Mouse (Mus musculus) hindbrain, postnatal 0 days (tissue): Measurements from ENCODE around the gene Pkp4. TPM values are rescaled to one million over a fixed set of nuclear protein-coding genes. Genes with fewer than 3 reads are reported as not detected.

Experiments used
- ATAC-seq: fragments of 200-750 bp; cut with Nextera tagmentation; 2 replicates; pipeline ENCODE4 v1.8.0; 2017; ENCODE audit warnings: mild to moderate bottlenecking, moderate TSS enrichment, moderate library complexity
- DNase-seq: peaks from one replicate; pipeline ENCODE4 v3.0.0-alpha.2; 2015; ENCODE audit warnings: low spot score
- H3K27ac ChIP-seq: fragments of 300-500 bp; sonication (generic); 2 replicates; pipeline ENCODE4 v1.5.1; 2014; ENCODE audit warnings: mild to moderate bottlenecking
- H3K27me3 ChIP-seq: fragments of 300-500 bp; sonication (generic); 2 replicates; pipeline ENCODE4 v1.6.1; 2014; ENCODE audit warnings: low read length, mixed read lengths; ENCODE audit not compliant: insufficient read depth
- H3K36me3 ChIP-seq: fragments of 300-500 bp; sonication (generic); 2 replicates; pipeline ENCODE4 v1.6.1; 2014; ENCODE audit warnings: low read length, mixed read lengths; ENCODE audit not compliant: insufficient read depth
- H3K4me1 ChIP-seq: fragments of 300-500 bp; sonication (generic); 2 replicates; pipeline ENCODE4 v1.6.1; 2014; ENCODE audit warnings: antibody characterized with exemption, low read length, mixed read lengths; ENCODE audit not compliant: insufficient read depth
- H3K4me2 ChIP-seq: fragments of 300-500 bp; sonication (generic); 2 replicates; pipeline ENCODE4 v1.6.1; 2014; ENCODE audit warnings: low read depth, mild to moderate bottlenecking, low read length, moderate library complexity, mixed read lengths
- H3K4me3 ChIP-seq: fragments of 300-500 bp; sonication (generic); 2 replicates; pipeline ENCODE4 v1.5.1; 2014; ENCODE audit warnings: low read length
- H3K9ac ChIP-seq: fragments of 300-500 bp; sonication (generic); replicated peaks from 2 replicates; pipeline ENCODE4 v1.6.1; 2014; ENCODE audit warnings: mild to moderate bottlenecking, low read length, moderate library complexity, mixed read lengths
- H3K9me3 ChIP-seq: fragments of 300-500 bp; sonication (generic); 2 replicates; pipeline ENCODE4 v1.6.1; 2016; ENCODE audit warnings: low read length, mixed read lengths
- CTCF ChIP-seq: IDR thresholded peaks from 2 replicates; pipeline ENCODE4 v1.5.1; 2016; ENCODE audit warnings: antibody characterized with exemption, control low read depth, low read depth
- WGBS: fragments of 180-500 bp; shearing (Covaris S2); extraction: QIAGEN DNeasy Blood & Tissue Kit; methylation state at CpG from one replicate; pipeline ENCODE4 v1.1.7; 2014; 5-methylcytosine and 5-hydroxymethylcytosine counted together
- polyA plus RNA-seq: library from polyadenylated mRNA; unstranded; fragments of >200 nt; fragmentation: Nextera tagmentation; extraction: Ambion mirVana; gene quantifications from 2 replicates; pipeline ENCODE4 v1.2.1, GENCODE M21; 2015
- total RNA-seq: library from RNA; depleted of rRNA; stranded (reverse); fragments of >200 nt; gene quantifications from 2 replicates; pipeline ENCODE4 v1.2.3, GENCODE M21; 2014

Pkp4 gene
- total and polyA plus RNA-seq, 2 experiments from 2014 or later = 22.9 to 100 TPM

DNA sequence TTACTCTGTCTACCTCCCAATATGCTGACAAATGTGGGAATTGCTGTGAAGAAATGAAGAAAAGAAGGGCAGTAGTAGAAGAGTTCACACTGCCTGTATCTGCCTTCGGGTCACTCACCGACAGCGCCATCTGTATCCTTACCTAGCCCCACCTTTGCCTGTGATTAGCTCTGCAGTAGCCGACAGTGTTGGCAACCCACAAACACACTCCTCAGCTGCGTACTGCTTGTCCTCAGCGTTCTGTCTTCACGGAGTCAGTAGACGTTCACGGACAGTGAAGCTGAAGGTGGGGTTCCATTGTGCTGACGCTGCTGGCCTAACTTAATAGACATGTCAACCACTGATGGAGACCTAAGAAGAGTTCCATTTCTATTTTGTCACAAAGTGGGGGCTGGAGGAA, 81.5 kb downstream of the Pkp4 start:
- Histone ChIP-seq H3K4me1 (no peaks in the 10 kb centered on the region), H3K9ac (no peak overlapping the region), H3K27me3 (no peaks in the 10 kb centered on the region), H3K4me2 (no peak overlapping the region), H3K27ac (no peak overlapping the region), H3K36me3 (no peaks in the 10 kb centered on the region; the same call in 1 of the 2 replicates), H3K9me3 (no peaks in the 10 kb centered on the region), H3K4me3 (no peak overlapping the region)
- DNase-seq (peak; percentile 10), ATAC-seq (peak; percentile 31; the same call in 1 of the 2 replicates)
- 76% methylated on average over 10 of the region's 10 CpGs for WGBS
- TF ChIP-seq CTCF = no peak

DNA sequence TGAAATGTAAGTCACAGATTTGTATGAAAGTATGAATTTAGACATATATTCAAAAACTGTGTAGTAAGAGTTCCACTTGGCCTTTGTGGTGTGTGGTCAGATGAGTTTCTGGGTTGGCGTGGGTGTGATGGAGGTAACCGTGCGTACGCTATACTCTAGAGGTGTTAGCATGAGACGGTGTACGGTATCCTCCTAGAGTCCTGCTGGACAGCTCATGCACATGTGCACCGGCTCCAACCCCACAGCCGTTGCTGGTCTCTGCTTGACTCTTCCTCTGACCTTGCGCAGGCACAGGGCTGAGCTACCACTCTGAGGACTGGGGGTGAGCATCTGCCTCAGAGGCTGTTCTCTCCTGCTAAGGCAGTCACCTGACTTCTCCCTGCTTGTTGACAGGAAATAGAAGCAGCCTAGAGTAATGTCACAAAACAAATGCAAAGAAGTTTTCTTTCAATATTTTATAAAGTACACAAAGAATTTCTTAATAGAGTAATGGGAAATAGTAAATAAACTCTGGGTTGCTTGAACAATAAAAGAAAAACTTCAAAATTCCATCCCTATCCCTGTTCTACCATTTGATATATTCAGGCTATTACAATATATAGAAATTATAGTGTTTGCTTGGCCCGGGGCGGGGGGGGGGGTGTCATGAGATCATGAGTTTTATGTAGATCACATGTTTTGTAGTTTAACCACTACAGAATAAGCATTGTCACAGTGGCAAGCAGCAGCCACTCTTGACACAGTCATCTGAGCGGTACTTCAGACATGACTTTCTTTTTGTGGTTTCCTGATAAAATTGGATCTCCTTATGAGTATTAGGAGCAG, 83.8 kb downstream of the Pkp4 start:
- Histone ChIP-seq H3K27ac (no peak overlapping the region), H3K27me3 (no peaks in the 10 kb centered on the region), H3K9ac (no peak overlapping the region), H3K4me2 (no peak overlapping the region), H3K4me3 (no peak overlapping the region), H3K9me3 (no peaks in the 10 kb centered on the region), H3K36me3 (no peaks in the 10 kb centered on the region; the same call in 1 of the 2 replicates), H3K4me1 (no peaks in the 10 kb centered on the region)
- 92% methylated on average over 12 of the region's 12 CpGs for WGBS
- no peak for TF ChIP-seq CTCF
- no peak for ATAC-seq
- no peak for DNase-seq

DNA sequence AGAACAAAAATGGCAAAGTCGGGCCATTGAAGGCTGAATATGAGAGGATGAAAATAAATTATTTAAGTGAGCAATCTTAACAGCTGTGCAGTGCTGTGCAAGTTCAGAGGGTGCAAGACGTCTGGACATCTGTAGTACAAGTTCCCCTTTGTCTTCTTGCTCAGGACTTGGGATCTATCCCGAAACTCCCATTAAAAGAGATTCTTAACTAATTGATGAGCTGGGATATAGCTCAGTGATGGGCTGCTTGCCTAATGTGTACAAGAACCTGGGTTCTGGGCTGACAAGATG, 84.4 kb downstream of the Pkp4 start:
- TF ChIP-seq CTCF = no peak
- no peak overlapping the region for H3K27ac ChIP-seq
- WGBS = 89% methylated on average over 3 of the region's 3 CpGs
- no peaks in the 10 kb centered on the region; the same call in 1 of the 2 replicates for H3K36me3 ChIP-seq
- DNase-seq (no peak), ATAC-seq (no peak)
- H3K9ac ChIP-seq = no peak overlapping the region
- H3K4me3 ChIP-seq = no peak overlapping the region
- H3K9me3 ChIP-seq = no peaks in the 10 kb centered on the region
- H3K27me3 ChIP-seq = no peaks in the 10 kb centered on the region
- no peak overlapping the region for H3K4me2 ChIP-seq
- no peaks in the 10 kb centered on the region for H3K4me1 ChIP-seq

DNA sequence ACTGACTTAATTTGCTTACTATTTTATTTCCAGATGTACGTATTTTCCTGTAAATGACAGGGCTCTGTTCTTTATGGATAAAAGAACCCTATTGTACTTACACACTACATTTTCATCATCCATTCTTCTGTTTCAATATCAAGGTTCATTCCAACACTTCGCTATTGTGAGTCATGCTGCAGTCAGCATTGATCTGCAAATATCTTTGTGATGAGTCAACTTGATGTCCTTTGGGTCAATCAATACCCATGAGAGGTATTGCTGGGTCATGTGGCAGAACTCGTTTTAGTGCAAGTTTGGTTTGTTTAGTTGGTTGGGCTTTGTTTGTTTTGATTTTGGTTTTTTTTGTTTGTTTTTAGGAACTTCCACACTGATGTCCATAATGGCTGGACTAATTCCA, 88.2 kb downstream of the Pkp4 start:
- H3K27me3 ChIP-seq = no peaks in the 10 kb centered on the region
- H3K4me3 ChIP-seq = no peak overlapping the region
- no peaks in the 10 kb centered on the region for H3K9me3 ChIP-seq
- no peaks in the 10 kb centered on the region; the same call in 1 of the 2 replicates for H3K36me3 ChIP-seq
- WGBS = 85% methylated on average over 3 of the region's 3 CpGs
- H3K4me2 ChIP-seq = no peak overlapping the region
- no peak overlapping the region for H3K9ac ChIP-seq
- H3K4me1 ChIP-seq = no peaks in the 10 kb centered on the region
- no peak overlapping the region for H3K27ac ChIP-seq
- ATAC-seq (no peak), DNase-seq (no peak)
- TF ChIP-seq CTCF = no peak

DNA sequence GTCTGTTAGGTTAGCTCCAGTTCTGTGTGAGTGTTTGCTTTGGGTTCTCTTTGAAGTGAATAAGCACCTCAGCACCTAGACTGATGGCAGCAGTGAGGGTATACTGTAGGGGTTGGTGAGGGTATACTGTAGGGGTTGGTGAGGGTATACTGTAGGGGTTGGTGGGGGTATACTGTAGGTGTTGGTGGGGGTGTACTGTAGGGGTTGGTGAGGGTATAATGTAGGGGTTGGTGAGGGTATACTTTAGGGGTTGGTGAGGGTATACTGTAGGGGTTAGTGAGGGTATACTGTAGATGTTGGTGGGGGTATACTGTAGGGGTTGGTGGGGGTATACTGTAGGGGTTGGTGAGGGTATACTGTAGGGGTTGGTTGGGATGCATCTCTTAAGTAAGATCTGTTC, 92.2 kb downstream of the Pkp4 start:
- ATAC-seq = no peak

DNA sequence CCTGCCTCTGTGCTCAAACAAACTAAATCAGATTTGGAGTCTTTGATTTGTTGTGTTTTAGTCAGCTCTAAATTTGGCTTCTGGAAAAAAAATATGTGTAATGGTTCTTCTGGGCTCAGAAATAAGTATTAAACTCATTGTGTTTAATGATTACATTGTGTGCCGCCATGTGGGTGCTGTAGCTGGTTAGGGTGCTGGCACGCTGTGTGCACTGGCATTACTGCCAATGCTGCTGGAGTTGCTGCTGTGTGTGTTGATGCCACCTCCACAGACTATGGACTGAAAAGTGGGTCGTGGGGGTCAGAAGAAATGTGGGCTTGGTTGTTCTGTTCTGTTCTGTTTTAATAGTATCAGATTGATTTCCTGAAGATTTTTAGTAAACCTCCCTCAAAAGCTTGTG, 92.8 kb downstream of the Pkp4 start:
- ATAC-seq = no peak
- no peak overlapping the region for H3K27ac ChIP-seq
- no peak for TF ChIP-seq CTCF
- no peaks in the 10 kb centered on the region for H3K4me1 ChIP-seq
- no peaks in the 10 kb centered on the region for H3K27me3 ChIP-seq
- WGBS = 79% methylated on average over 3 of the region's 3 CpGs
- H3K9ac ChIP-seq = no peak overlapping the region
- H3K9me3 ChIP-seq = no peaks in the 10 kb centered on the region
- no peak overlapping the region for H3K4me2 ChIP-seq
- no peaks in the 10 kb centered on the region for H3K36me3 ChIP-seq
- DNase-seq = no peak
- no peak overlapping the region for H3K4me3 ChIP-seq

More for the DNA sequence above, 92.2 kb downstream of the Pkp4 start:
- H3K27me3 ChIP-seq = no peaks in the 10 kb centered on the region
- H3K4me1 ChIP-seq = no peaks in the 10 kb centered on the region
- H3K9me3 ChIP-seq = no peaks in the 10 kb centered on the region
- no peak overlapping the region for H3K4me2 ChIP-seq
- H3K9ac ChIP-seq = no peak overlapping the region
- no peaks in the 10 kb centered on the region for H3K36me3 ChIP-seq
- no peak for DNase-seq
- TF ChIP-seq CTCF = no peak
- no peak overlapping the region for H3K27ac ChIP-seq
- no peak overlapping the region for H3K4me3 ChIP-seq

DNA sequence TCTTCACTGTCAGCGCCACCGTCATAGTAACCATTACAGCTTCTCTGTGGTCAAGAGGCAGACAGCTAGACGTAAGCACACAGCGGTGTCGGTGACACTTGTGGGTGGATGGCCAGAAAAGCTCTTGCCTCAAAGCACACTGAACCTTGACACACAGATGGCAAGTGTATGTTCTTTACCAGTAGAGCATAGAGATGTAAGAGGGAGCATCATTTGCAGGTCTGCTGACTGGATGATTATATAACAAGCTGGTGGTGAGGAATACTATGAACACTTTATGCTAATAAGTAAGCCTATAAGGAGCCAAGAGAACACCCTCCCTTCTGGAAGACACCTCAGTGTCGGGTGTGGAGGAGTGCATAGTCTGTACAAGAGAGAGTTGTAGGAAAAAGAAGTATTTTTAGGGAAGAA, 98.2 kb downstream of the Pkp4 start:
- H3K9ac ChIP-seq = no peak overlapping the region
- WGBS = 63% methylated on average over 6 of the region's 6 CpGs
- no peak overlapping the region for H3K27ac ChIP-seq
- no peaks in the 10 kb centered on the region for H3K4me1 ChIP-seq
- no peak overlapping the region for H3K4me2 ChIP-seq
- H3K9me3 ChIP-seq = no peaks in the 10 kb centered on the region
- H3K36me3 ChIP-seq = no peaks in the 10 kb centered on the region
- H3K4me3 ChIP-seq = no peak overlapping the region
- no peaks in the 10 kb centered on the region for H3K27me3 ChIP-seq
- ATAC-seq = peak; percentile 59; the same call in 1 of the 2 replicates
- no peak for TF ChIP-seq CTCF
- DNase-seq = no peak
